Mouse (Mus musculus): ENCODE measurements around the gene Plxdc1.
A peak's percentile ranks its signal among the peaks of the same experiment; 100 is the strongest.

The Plxdc1 gene

DNA sequence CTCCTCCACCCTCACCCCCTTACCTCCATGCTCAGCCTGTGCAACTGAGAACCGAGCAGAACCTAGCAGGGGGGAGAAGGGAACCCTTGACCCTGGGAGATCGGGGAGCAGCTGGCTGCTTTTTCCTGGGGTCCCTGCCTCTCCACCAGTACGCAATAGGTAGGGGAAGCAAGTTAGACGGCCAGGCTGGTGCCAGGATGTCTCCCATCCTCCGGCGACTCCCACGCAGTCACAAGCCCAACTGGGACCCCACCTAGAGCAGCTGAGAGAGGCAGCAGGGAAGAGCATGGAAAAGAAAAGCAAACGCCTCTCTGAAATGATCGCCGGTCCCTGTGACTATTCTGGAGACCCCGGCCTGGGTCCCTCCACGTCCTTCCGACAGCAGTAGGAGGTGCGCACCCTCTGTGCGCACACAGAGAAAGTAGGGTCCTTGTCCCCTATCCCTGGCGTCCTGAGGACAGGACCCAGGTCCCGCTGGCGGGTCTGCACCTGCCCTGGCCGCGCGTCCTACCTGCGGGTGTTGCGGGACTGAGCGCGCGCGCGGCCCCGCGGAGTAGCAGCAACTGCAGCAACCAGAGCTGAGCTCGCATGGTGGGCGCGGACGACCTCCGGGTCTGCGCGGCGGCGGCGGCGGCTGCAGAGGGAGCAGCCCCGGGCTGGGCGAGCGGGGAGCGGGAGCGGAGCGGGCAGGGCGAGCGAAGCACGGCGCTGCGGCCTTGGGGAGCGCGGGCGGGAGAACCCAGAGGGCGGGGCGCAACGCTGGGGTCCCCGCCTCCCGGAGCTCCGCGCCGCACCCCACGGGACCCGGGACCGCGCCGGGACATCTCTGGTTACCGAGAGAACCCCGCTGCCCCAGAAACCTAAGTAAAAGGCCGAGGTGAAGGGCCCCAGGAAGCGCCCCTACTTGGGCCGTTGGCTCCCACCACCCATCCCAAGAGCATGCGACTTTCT lies at the start of gene Plxdc1:
Gene Plxdc1, minus strand, starts transcription at position 718 of the 951 bp plus-strand sequence.
- DNase-seq (ENCODE audit: low spot score): no peak

DNA sequence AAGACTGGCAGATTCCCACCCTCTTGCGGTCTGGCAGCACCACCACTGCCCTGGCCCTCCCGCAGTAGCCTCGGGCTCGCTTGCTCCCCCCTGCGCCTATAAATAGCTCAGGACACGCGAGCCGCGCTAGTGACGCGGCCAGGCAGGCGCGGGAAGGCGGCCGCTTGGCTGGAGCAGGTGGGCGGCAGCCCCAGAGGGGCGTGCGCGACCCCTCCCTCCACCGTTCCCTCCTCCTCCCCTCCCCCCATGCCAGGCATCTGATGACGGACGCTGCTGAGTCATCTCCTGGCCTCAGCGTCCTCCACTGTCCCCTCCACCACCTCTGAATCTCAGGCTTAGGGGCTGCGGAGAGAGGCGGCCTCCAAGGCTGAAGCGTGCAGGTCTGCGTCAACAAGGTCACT lies 49.7 kb upstream of the Plxdc1 start:
- DNase-seq (ENCODE audit: low spot score): no peak

DNA sequence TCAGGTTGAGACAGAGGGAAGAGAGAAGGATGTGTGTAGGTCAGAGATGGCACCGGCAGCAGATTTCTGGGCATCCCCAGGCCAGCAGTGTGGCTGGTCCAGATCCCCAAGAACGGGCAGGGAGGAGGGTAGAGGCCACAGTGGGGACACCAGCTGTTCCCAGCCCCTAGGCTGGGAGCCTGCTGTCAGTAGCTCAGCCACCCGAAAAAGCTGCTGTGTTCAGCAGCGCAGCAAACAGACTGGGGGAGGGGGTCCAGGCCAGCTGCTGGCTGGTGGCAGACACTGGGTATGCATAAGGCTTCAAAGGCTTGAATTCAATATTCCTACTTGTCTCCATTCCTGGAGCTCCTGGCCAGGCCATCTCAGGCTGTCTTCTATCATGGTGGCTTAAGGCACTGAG lies 48.6 kb upstream of the Plxdc1 start:
- DNase-seq (ENCODE audit: low spot score): no peak

DNA sequence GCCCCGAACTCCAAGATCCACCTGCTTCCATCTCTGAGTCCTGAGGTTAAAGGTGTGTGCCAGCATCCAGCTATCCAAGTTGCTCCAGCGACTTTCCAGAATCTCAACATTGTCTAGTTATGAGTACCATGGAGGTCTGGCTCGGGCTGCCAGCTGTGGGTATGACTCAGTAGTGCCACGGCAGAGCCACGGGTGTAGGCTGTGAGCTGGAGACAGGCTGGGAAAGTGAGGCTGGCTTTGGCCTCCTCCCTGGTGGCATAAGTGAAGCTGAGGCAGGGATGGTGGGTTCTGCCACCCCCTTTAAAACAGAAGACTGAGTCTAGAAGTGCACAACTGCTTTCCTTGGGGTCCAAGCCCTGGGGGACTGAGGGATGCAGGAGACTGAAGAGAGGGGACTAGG lies 47.8 kb upstream of the Plxdc1 start:
- DNase-seq (ENCODE audit: low spot score): no peak

DNA sequence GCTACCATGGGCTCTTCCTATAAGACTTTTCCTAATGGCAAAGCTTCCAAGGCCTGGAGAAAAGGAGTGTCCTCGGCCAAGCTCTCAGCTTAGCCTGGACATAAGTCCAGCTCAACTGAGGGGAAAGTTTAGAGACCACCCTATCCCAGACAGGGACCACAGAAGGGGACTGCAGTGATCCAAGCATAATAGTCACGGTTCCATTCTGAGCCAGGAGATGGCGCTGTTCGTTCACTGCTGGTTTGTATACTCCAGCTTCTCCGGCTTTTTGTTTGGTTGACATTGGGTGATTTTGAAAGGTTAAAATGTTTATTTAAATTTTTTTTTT lies 45.2 kb upstream of the Plxdc1 start:
- peak; percentile 84 for DNase-seq (ENCODE audit: low spot score)

DNA sequence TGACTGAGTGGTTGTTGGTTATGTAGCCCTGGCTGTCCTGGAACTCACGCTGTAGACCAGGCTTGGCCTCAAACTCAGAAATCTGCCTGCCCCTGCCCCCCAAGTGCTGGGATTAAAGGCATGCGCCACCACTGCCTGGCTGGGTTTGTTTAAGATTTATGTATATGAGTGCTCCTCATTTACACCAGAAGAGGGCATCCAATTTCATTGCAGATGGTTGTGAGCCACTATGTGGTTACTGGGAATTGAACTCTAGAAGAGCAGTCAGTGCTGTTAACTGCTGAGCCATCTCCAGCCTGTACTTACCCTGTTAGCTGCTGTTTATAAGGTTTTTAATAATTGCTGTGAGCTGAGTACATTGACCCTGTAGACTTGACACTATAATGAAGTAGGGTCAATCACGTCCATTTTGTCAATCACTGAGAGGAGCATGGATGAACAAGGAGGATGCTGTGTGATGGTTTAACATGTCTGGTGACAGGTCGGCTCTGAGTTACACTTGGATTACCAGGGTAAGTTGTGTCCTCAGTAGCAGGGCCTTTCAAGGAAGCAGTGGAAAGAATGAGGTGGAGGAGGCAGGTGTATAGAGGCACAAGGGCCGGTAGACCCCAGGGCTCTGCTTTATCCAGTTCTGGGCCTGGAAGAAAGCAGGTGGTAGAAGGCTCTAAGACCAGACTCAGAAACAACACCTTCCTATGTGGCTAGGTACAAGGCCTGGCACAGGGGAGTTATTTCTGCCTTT lies 44.6 kb upstream of the Plxdc1 start:
- no peak for DNase-seq (ENCODE audit: low spot score)

DNA sequence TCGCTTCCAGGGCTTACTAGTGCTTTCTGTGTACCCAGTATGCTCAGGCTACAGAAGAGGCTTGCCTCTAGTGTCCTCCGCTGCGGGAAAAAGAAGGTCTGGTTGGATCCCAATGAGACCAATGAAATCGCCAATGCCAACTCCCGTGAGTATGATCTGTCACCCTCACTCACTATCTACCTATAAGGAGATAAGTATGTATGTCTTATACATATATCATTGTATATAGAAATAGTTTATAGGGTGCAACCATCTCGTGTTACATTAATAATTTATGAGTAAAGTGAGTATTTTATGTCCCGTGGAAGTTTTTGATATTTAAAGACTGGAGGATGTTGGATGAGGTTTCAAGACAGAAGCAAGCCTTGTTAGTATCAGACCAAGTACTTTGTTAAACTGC lies 41.5 kb upstream of the Plxdc1 start:
- DNase-seq (ENCODE audit: low spot score): no peak

DNA sequence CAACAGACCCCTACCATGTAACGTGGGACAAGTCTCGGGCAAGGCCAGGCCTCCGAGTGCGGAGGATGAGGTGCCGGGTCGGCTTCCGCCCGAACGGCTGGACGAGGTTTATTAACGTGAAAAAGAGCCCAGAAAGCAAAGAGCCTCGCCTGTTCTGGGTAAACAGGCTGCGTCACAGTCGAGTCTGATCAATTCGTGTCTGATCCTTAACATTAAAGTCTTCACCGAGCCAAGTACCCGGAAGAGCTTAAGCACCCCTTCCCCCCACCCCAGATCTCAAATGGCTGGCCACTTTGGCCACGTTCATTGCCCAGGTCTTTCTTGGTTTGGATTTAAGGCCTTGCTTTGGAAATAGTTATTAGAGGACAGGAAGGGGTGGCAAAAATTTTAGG lies 41.0 kb upstream of the Plxdc1 start:
- DNase-seq (ENCODE audit: low spot score): no peak

DNA sequence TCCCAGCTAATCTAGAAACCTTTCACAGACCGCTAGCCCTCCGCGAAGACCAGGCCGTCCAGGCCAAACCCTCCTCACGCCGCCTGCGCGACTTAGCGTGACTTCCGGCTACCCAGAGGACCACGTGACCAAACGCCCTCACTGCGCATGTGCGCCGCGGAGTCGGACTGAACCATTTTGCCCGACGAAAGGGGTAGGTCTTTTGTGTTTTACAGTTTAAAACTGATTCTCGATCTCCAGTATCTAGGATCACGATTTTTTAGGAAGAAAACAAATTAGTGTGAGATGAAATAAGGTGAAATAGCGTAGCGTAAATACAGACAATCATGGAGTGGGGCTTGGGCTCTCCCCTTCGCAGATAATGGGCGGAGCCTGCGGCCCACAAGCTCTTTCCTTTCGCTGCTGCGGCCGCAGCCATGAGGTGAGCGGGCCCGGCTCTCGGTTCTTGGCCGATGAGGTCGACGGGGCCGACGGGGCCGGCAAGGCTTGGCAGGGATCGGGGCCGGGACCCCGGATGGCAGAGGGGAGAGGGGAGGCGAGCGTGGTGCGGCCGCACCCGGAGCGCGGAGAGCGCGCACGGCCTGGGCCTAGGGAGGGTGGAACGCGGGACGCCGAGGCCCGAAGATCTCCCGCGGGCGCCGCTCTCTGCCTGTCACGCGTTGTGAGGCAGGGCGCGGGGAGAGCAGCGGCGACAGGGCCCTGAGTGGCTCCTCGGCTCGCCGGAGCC lies 40.5 kb upstream of the Plxdc1 start, which contains the start of gene Rpl19:
Gene Rpl19, plus strand, starts transcription at position 141 of the 727 bp plus-strand sequence.
- DNase-seq (ENCODE audit: low spot score): peak; percentile 93

DNA sequence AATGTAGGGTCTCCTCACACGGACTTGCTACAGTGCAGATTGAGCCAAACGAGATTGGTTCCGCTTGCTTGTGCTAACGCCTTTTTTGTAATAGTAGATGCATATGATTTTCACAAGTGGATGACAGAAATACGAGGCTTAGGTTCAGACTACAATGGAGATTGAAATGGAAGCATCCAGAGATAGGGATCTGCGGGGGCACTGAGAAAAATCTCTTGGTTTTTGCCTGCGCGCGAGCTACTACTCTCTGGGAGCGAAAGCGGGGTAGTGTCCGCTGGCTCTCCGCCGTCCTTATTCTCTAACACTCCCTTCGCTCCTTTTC lies 40.0 kb upstream of the Plxdc1 start:
- no peak for DNase-seq (ENCODE audit: low spot score)

DNA sequence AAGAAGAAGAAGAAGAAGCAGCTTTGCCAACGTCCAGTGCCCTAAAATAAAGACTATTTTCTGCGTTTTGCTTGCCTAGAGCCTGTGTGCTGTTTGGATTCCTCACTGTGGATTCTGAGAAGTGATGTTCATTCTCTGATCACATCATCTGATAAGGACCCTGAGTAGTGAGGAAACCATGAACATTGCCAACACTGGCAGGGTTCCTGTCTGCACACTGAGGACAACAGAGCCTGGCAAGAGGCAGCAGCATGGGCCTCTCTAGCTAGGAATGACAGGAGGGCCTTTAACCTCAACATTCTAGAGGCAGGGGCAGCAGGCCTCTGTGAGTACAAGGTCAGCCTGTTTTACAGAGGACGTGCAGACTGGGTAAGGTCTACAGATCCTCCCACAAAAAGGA lies 38.3 kb upstream of the Plxdc1 start:
- no peak for DNase-seq (ENCODE audit: low spot score)

DNA sequence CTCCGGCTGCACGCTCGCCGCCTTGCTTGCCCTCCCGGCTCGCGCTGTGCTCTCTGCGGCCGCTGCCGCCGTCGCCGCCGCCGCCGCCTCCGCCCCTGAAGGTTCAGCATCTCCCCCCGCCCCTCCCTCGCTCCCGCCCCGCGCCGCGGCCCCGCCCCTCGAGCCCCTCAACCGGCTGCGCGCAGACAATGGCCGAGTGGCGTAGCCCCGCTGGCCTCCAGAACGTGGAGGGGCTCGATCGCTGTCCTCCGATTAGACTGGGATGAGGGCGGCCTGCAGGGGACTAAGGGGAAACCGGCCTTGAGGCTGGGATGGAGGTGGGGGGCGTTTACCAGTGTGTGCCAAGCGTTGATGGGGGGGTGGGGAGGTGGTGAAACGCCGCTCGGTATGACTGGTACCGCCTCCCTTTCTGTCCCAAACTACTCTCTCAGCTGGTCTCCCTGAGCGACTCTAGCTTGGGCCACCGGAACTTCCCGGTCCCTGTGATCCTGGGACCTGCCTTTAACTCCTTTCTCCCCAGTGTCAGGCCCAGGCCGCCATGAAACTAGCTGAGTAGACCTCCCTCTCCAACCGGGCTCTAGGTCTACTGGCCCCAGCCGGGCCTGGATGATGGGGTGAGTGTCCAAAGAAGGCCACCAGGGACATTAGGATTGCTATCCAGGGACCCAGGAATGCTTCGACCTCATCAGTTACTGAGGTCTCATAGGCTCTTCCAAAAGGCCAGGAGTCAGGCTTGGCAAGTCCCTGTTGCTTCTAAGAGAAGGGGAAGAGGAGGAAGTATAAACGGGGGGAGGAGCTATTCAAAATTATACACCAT lies 36.5 kb upstream of the Plxdc1 start, which contains the start of gene Cacnb1:
Gene Cacnb1, minus strand, starts transcription at position 480 of the 817 bp plus-strand sequence.
- DNase-seq (ENCODE audit: low spot score): no peak

DNA sequence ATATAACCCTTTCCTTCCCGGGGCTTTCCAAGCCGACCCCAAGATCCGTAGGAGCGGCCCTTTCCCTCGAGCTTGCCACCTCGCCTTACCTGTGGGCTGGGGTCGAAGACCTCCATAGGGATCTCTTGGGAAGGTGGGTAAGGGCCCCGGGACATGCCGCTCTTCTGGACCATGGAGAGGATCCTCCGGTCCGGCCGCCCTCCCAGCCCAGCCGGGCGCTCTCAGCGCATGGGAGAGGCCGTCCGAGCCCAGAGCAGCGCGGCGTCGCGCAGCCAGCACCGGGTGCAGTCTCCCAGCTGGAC lies 36.0 kb upstream of the Plxdc1 start:
- no peak for DNase-seq (ENCODE audit: low spot score)

DNA sequence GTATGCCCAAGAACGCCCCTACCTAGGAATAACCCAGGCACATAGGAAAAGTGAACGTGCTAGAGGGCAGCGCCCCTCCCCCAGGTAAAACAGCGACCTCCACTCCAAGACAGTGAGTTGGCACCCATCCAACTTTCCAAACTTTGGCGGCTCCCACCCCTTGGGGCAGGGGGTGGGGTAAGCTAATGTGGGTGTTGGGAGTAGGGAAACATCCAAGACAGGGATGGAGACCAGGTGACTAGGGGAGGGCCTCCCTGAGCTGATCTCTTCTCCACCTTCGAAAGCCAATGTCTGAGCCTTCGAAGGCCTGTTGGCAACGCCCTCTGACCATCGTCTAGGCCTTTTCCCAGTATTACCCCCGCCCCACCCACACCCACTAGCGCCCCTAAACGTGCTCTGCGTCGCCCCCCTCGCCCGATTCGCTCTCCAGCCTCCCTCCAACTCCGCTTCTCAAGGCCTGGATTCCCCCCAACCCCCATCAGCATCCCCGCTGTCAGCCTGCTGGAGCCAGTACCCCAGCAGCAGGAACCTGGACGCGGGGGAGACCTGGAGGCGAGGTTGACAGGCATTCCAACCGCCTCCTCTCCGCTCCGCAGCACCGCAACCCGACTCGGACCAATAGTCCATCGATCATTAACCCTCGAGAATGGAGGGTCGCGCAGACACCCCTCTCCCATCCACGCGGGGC lies 35.5 kb upstream of the Plxdc1 start:
- DNase-seq (ENCODE audit: low spot score): no peak

DNA sequence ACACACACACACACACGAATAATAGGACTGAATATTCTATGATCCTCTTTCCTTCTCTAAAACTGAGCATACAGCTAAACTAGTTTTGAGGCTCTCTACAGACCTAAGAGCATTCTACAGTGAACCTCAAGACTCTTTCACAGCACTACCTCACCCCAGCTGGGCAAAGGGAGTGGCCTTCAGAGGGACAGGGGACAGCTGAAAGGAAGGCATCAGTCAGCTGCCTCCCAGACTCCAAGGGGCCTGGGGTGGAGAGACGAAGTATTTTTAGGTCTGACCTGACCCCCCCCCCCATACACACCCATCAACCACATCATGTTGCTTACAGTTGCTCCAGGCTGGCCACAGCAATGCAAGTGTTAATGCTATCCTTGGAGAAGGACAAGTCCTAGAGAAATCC lies 34.9 kb upstream of the Plxdc1 start:
- DNase-seq (ENCODE audit: low spot score): no peak

DNA sequence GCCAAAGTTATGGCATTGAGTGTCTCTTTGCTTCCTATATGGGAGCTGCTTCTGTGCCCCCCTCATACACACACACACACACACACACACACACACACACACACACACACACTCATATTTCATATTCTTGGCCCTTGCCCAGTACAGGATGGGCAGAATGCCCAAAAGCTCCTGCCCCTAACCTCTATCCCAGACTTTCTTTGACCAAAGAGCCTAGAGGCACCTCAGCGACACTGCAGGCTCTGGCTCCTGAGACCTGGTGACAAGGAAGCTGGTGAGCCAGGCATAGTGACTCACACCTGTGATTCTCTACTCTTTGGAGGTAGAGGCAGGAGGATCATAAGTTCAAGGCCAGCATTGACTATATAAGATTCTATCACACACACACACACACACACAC lies 34.5 kb upstream of the Plxdc1 start:
- no peak for DNase-seq (ENCODE audit: low spot score)

DNA sequence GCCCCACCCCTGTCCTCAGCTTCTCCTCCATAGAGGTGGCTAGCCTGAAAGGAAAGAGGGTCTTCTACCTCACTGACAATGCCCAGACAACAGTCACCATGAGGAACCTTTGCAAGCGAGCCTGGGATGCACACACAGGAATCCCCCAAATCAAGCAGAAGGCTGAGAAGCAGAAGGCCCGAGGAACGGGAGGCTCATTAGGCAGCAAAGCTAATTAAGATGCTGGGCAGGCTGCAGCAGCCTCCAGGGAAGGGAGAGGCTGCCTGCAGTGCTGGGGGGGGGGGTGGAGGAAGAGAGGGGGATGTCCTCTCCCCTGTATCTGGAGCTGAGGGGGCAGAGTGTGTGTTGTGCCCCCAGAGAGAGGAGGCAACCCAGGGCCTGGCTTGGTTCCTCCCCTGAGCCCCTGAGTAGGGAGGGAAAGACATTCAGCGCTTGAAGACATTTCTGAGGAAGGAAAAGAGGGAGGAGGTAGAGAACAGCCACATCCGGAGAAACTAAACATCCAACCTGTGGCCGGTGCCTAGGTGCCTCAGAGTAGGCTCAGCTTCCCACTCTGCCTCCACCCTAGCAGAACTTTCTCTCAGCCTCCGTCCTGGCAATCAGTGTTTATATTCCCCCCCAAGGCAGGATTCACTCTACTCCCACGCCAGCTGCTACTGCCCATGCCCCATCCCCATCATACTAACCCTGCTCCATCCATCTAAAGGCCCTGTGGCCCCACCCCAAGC lies 33.8 kb upstream of the Plxdc1 start:
- no peak for DNase-seq (ENCODE audit: low spot score)

DNA sequence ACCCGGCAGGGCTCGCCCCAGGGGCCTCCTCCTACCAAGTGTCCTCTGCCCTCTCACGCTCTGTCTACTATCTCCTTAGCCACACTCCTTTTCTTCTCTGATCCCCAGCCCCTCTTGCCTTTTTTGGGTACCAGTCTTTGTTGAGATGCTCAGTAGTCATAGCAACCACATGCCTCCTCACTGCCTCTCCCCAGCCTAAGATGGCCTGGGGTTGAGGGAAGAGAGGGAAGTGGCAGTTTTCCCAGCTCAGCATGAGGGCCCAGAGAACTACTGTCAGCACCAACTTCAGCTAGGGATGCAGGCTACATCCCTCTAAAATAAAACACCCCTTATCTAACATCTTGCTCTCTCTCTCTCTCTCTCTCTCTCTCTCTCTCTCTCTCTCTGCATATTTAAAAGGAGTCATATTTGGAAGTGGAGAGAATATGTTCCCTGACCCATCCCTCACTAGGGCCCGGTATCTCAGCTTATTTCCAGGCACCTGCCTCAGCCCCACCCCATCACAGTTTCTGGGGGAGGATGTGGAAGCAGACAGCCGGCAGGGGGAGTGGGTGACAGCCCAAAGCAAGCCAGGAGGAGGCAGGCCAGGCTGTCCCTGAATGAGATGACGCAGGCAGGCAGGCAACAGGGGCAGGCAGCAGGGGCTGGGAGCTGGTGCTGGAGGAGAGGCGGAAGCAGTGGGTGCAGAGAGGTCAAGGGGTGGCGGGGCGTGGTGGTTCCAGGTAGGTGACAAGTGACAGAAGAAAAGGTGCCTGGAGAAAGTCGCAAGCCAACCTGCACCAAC lies 32.8 kb upstream of the Plxdc1 start:
- peak; percentile 81 for DNase-seq (ENCODE audit: low spot score)

DNA sequence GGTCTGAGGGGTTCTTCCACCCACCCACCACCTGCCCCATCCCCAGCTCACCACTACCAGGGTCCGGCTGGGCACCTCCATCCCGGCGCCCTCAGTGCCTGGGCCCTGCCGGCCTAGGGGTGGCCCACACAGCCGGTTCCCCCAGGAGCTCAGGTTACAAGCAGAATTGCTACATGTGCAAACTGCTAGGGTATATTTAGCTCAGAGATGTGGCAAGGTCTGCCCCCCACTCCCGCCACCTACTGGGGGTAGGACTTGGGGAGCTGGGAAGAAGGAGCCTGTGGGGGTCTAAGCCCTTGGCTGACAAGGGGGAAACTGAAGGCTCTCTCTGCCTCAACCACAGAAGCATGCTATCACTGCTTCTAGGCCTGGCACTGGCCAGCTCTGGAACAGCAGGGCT lies 32.0 kb upstream of the Plxdc1 start:
- no peak for DNase-seq (ENCODE audit: low spot score)

DNA sequence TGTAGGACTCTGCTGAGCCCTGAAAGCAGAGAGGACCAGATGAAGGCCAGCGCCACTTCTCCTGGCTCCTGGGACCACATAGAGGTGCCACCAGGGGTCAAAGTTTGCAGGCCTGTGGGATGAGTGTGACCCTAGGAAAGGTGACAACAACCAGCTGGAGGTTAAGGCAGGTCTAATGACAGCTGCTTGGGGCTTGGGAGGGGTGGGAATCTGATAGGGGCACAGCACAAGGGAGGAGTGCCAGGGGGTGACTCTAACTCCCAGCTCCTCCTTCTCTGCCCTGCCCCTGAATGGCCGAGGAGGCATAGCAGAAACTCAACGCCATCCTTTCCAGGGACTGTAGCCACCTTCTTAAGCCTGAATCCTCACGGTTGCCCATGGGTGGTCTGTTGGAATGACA lies 30.6 kb upstream of the Plxdc1 start:
- DNase-seq (ENCODE audit: low spot score): no peak
